Mouse (Mus musculus): ENCODE measurements at regions not wholly inside any gene's neighbourhood (a gene's known extent, or its start where the extent isn't known, plus 50 kb on each side); places are given as distances from the start of the nearest gene placed in this dataset.

DNA sequence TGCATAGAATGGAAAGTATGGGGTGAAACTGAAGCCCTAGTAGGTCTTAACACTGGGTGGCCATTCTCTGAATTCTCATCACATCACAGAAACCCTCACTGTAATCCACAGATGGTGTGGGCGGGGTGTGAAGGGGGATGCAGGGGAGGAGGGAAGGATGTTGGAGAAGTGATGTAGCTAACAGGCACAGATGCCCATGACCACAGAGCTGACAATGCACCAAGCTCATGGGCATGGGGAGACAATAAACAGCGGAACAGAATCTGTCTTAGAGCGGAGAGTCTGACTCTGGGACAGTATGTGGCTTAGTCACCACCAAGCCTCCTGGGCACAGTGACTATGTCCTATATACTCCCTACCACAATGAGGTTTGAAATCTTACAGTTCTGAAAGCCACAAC, 63.3 kb upstream of the Fam19a5 start:
- no peak for DNase-seq (ENCODE audit: low spot score in 2 of 2)

Data from frontal cortex, postnatal 25 days (tissue).